In the genomic region with DNA sequence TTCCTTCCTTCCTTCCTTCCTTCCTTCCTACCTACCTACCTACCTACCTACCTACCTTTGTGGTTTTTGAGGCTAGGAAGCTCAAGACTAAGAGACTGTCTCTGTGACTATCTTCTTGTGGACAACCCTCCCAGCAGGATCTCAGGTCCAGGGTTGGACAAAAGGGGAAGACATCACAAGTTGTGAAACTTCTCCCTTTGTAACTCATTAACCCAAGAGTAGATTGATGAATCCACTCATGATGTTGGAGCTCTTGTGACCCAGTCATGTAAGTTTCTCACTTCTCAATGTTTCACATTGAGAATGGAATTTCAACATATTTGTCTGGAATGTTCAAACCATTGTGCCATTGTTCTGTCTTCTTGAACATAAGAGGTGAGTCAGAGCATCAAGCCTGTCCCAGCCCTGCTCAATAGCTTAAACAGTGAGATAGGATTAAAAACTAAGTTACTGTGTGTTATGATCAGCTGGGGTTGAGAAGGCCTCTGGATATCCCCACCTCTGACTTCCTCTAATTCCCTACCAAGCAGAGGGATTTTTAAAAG, we compare ENCODE assay signal across 29 mouse cellular contexts.
DNase-seq lines count a peak whose midpoint lies in the region; ATAC-seq and TF ChIP-seq lines count a peak whose summit lies in the region.
"Had no signal": no experiment of that assay in that cellular context is flagged by ENCODE, and none has a peak within 500 bp of the region (broad histone marks: within the 10 kb centered on the region; RNA-seq: fewer than 3 reads in every experiment).

No protein-coding gene starts in this region.

- peak; percentile 64 for ATAC-seq in megakaryocyte progenitor cell, adult 5-6 weeks (replicated peaks; ENCODE audit: poor library complexity)
- ATAC-seq in liver, embryonic 11.5 days (replicated peaks; ENCODE audit: low FRiP score): no peak
- ATAC-seq in midbrain, embryonic 14.5 days (ENCODE audit: low FRiP score, low TSS enrichment): no peak
- ATAC-seq: forebrain, embryonic 13.5 days; forebrain, embryonic 16.5 days; hindbrain, postnatal 0 days; inflammation-experienced regulatory T-cells, adult 6 months; intestine, postnatal 0 days had no signal

- no peak overlapping the region for H3K4me3 ChIP-seq in embryonic fibroblast, embryonic 13.5 days (ENCODE audit: insufficient read depth, low read length)
- H3K4me3 ChIP-seq in liver, embryonic 11.5 days (ENCODE audit: low read depth, low read length): no peak overlapping the region
- no peak overlapping the region for H3K4me3 ChIP-seq in midbrain, embryonic 14.5 days (replicated peaks; ENCODE audit: low read depth, low read length)
- H3K4me3 ChIP-seq: embryonic facial prominence, embryonic 10.5 days; embryonic facial prominence, embryonic 13.5 days; forebrain, embryonic 10.5 days; forebrain, embryonic 13.5 days; heart, embryonic 12.5 days; heart, embryonic 15.5 days had no signal

- no peak for TF ChIP-seq POLR2A in embryonic fibroblast, embryonic 13.5 days (IDR thresholded peaks at IDR 0.05; ENCODE audit: low read depth, low read length)

- peak overlapping the region; percentile 57; the same call in 1 of the 2 replicates for H3K27ac ChIP-seq in embryonic fibroblast, embryonic 13.5 days (ENCODE audit: insufficient read depth, low read length)
- no peak overlapping the region for H3K27ac ChIP-seq in liver, embryonic 11.5 days (ENCODE audit: low read depth, low read length)
- no peak overlapping the region for H3K27ac ChIP-seq in midbrain, embryonic 14.5 days (replicated peaks; ENCODE audit: low read depth, low read length)
- H3K27ac ChIP-seq: embryonic facial prominence, embryonic 10.5 days; embryonic facial prominence, embryonic 13.5 days; forebrain, embryonic 10.5 days; forebrain, embryonic 13.5 days; heart, embryonic 15.5 days; hindbrain, embryonic 14.5 days; hindbrain, postnatal 0 days had no signal

- no peak overlapping the region for H3K4me2 ChIP-seq in liver, embryonic 11.5 days
- H3K4me2 ChIP-seq in midbrain, embryonic 14.5 days (ENCODE audit: low read length): no peak overlapping the region
- H3K4me2 ChIP-seq: embryonic facial prominence, embryonic 13.5 days; forebrain, embryonic 13.5 days; heart, embryonic 12.5 days; heart, embryonic 15.5 days; hindbrain, embryonic 14.5 days had no signal

- no peaks in the 10 kb centered on the region for H3K27me3 ChIP-seq in liver, embryonic 11.5 days (replicated peaks; ENCODE audit: control insufficient read depth, insufficient read depth, low read length)
- H3K27me3 ChIP-seq in midbrain, embryonic 14.5 days (ENCODE audit: control insufficient read depth, insufficient read depth, low read length): no peaks in the 10 kb centered on the region
- H3K27me3 ChIP-seq: embryonic facial prominence, embryonic 13.5 days; forebrain, embryonic 13.5 days; heart, embryonic 12.5 days; heart, embryonic 15.5 days had no signal

- no peaks in the 10 kb centered on the region for H3K36me3 ChIP-seq in liver, embryonic 11.5 days (ENCODE audit: control insufficient read depth, insufficient read depth, low read length)
- H3K36me3 ChIP-seq in midbrain, embryonic 14.5 days (ENCODE audit: control insufficient read depth, insufficient read depth, low read length): no peaks in the 10 kb centered on the region
- H3K36me3 ChIP-seq: embryonic facial prominence, embryonic 10.5 days; embryonic facial prominence, embryonic 13.5 days; forebrain, embryonic 10.5 days; heart, embryonic 12.5 days; heart, embryonic 15.5 days had no signal

- peak; percentile 53 for DNase-seq in 3T3-L1 (ENCODE audit: low read depth, low spot score)
- DNase-seq in Muller cell, postnatal 12 days (ENCODE audit: inconsistent ontology term): peak; percentile 82
- DNase-seq in adrenal gland, postnatal 10 days: no peak
- DNase-seq in liver, embryonic 11.5 days (ENCODE audit: low spot score): no peak
- no peak for DNase-seq in midbrain, embryonic 14.5 days
- DNase-seq: adrenal gland, adult 2 months; adrenal gland, postnatal 25 days; cerebellum, adult 11-12 months; cerebellum, adult 8-10 months; cerebellum, postnatal 14 days; embryo, embryonic 11 days; gastrocnemius, postnatal 10 days; gastrocnemius, postnatal 36 days; heart, adult 11 months; heart, postnatal 10 days; heart, postnatal 4 days had no signal

- H3K9me3 ChIP-seq in liver, embryonic 11.5 days (ENCODE audit: control insufficient read depth, low read length): no peaks in the 10 kb centered on the region
- no peaks in the 10 kb centered on the region for H3K9me3 ChIP-seq in midbrain, embryonic 14.5 days (ENCODE audit: control insufficient read depth, low read length)
- H3K9me3 ChIP-seq: embryonic facial prominence, embryonic 10.5 days; embryonic facial prominence, embryonic 13.5 days; forebrain, embryonic 10.5 days; forebrain, embryonic 13.5 days; heart, embryonic 12.5 days; heart, embryonic 15.5 days had no signal

- TF ChIP-seq CTCF in embryonic fibroblast, embryonic 13.5 days (IDR thresholded peaks at IDR 0.05; ENCODE audit: borderline replicate concordance, insufficient read depth, low read length): no peak

- no peaks in the 10 kb centered on the region for H3K4me1 ChIP-seq in embryonic fibroblast, embryonic 13.5 days (ENCODE audit: control insufficient read depth, insufficient read depth, low read length)
- H3K4me1 ChIP-seq in liver, embryonic 11.5 days (replicated peaks; ENCODE audit: control insufficient read depth, insufficient read depth, low read length): no peaks in the 10 kb centered on the region
- no peaks in the 10 kb centered on the region for H3K4me1 ChIP-seq in midbrain, embryonic 14.5 days (ENCODE audit: control insufficient read depth, insufficient read depth, low read length)
- H3K4me1 ChIP-seq: embryonic facial prominence, embryonic 10.5 days; embryonic facial prominence, embryonic 13.5 days; forebrain, embryonic 13.5 days; heart, embryonic 12.5 days; heart, embryonic 15.5 days had no signal

- H3K9ac ChIP-seq in liver, embryonic 11.5 days (ENCODE audit: low read depth, low read length): no peak overlapping the region
- no peak overlapping the region for H3K9ac ChIP-seq in midbrain, embryonic 14.5 days (replicated peaks; ENCODE audit: low read length)
- H3K9ac ChIP-seq: embryonic facial prominence, embryonic 13.5 days; forebrain, embryonic 13.5 days; heart, embryonic 12.5 days; heart, embryonic 15.5 days; hindbrain, embryonic 14.5 days had no signal

Comparison
In these comparisons a context has a peak if more than half of its experiments do, and no peak if none do; other contexts are left out.
1. DNase-seq: peak in 3T3-L1 (single experiment) and Muller cell, postnatal 12 days (single experiment); none in adrenal gland, postnatal 10 days (single experiment), liver, embryonic 11.5 days (single experiment) and midbrain, embryonic 14.5 days (single experiment).